Mouse (Mus musculus): ENCODE data around the gene Mmp14.

The Mmp14 gene

GRCm38 (mm10) chr14:54415241-54416020 lies 16.0 kb upstream of the Mmp14 start:
- DNase-seq = no peak

GRCm38 (mm10) chr14:54416229-54416775 lies 15.1 kb upstream of the Mmp14 start:
- no peak for DNase-seq

- DNase-seq = no peak
Observed at GRCm38 (mm10) chr14:54416830-54417229, 14.6 kb upstream of the Mmp14 start.

GRCm38 (mm10) chr14:54417623-54418081 lies 13.8 kb upstream of the Mmp14 start, which contains the start of gene Slc7a7:
TSS of gene Slc7a7 (minus strand) at chr14:54417780.
- no peak for DNase-seq

- no peak for DNase-seq
Observed at GRCm38 (mm10) chr14:54421014-54421413, 10.4 kb upstream of the Mmp14 start.

GRCm38 (mm10) chr14:54423406-54423805 lies 8.0 kb upstream of the Mmp14 start:
- DNase-seq = peak; percentile 45

GRCm38 (mm10) chr14:54424634-54425033 lies 6.8 kb upstream of the Mmp14 start:
- DNase-seq = no peak

GRCm38 (mm10) chr14:54425540-54425939 lies 5.9 kb upstream of the Mmp14 start:
- no peak for DNase-seq

GRCm38 (mm10) chr14:54426003-54426688 lies 5.3 kb upstream of the Mmp14 start:
- DNase-seq = peak; percentile 8

- peak; percentile 89 for DNase-seq
Observed at GRCm38 (mm10) chr14:54426689-54427398, 4.6 kb upstream of the Mmp14 start, which contains the start of gene Mrpl52. TSS of gene Mrpl52 (plus strand) at chr14:54426909.

- DNase-seq = peak; percentile 6
Observed at GRCm38 (mm10) chr14:54427696-54428095, 3.7 kb upstream of the Mmp14 start.

GRCm38 (mm10) chr14:54428421-54428820 lies 3.0 kb upstream of the Mmp14 start:
- DNase-seq = no peak

- DNase-seq = peak; percentile 58
Observed at GRCm38 (mm10) chr14:54429332-54430093, 1.9 kb upstream of the Mmp14 start.

GRCm38 (mm10) chr14:54430406-54431145 lies 836 bp upstream of the Mmp14 start:
- no peak for DNase-seq

GRCm38 (mm10) chr14:54432078-54432836 lies 845 bp downstream of the Mmp14 start:
- peak; percentile 72 for DNase-seq

GRCm38 (mm10) chr14:54432837-54433830 lies 1.7 kb downstream of the Mmp14 start:
- DNase-seq = no peak

GRCm38 (mm10) chr14:54433941-54434531 lies 2.6 kb downstream of the Mmp14 start:
- no peak for DNase-seq

GRCm38 (mm10) chr14:54435194-54435918 lies 3.9 kb downstream of the Mmp14 start:
- DNase-seq = peak; percentile 28
